Mouse (Mus musculus) bone marrow, adult 2 months (tissue): Measurements from ENCODE around the gene Lrpprc. TPM values are rescaled to one million over a fixed set of nuclear protein-coding genes. Genes with fewer than 3 reads are reported as not detected.
"Not testable (repeated sequence)": the region's sequence is repeated elsewhere in the genome, so short reads cannot be mapped to it uniquely, and the experiment has no call there.

Source experiments
- H3K27ac ChIP-seq: fragments of 200-500 bp; 2 replicates; pipeline ENCODE4 v1.5.1; 2012; ENCODE audit warnings: low read depth, mild to moderate bottlenecking, control low read depth, inconsistent platforms, low read length; ENCODE audit not compliant: control insufficient read depth, poor library complexity, insufficient read depth
- H3K4me1 ChIP-seq: fragments of 200-500 bp; 2 replicates; pipeline ENCODE4 v1.6.1; 2011; ENCODE audit warnings: low read length; ENCODE audit not compliant: control insufficient read depth, insufficient read depth
- H3K4me3 ChIP-seq: fragments of 200-500 bp; replicated peaks from 2 replicates; pipeline ENCODE3; 2011; ENCODE audit warnings: mild to moderate bottlenecking, low read depth, low read length, control low read depth; ENCODE audit not compliant: control insufficient read depth
- CTCF ChIP-seq: fragments of 200-500 bp; IDR thresholded peaks from 2 replicates; pipeline ENCODE4 v1.5.1; 2011; ENCODE audit warnings: low read length, control low read depth; ENCODE audit not compliant: control insufficient read depth, insufficient read depth
- POLR2A ChIP-seq: fragments of 200-500 bp; IDR thresholded peaks from 2 replicates; pipeline ENCODE4 v1.6.1; 2011; ENCODE audit warnings: low read depth, mild to moderate bottlenecking, control low read depth, low read length, borderline replicate concordance; ENCODE audit not compliant: control insufficient read depth
- WGBS: fragments of 180-500 bp; shearing (Covaris S2); methylation state at CpG from one replicate; pipeline ENCODE4 v1.1.7; 2018; 5-methylcytosine and 5-hydroxymethylcytosine counted together
- polyA plus RNA-seq: library from polyadenylated mRNA; stranded (reverse); fragments of >200 nt; gene quantifications from 2 replicates; pipeline ENCODE4 v1.2.4, GENCODE M21; 2011; ENCODE audit warnings: low replicate concordance; ENCODE audit not compliant: missing spikeins, insufficient read depth, insufficient read length

Gene Lrpprc
- 14.1 and 27.6 TPM in 2 replicates for polyA plus RNA-seq

- no peaks in the 10 kb centered on the region; the same call in 1 of the 2 replicates for H3K4me1 ChIP-seq
- WGBS, result under 1% methylated on average over 51 of the region's 51 CpGs
These were observed at the start of gene Lrpprc for GRCm38 (mm10) chr17:84790447-84791098. Gene Lrpprc, minus strand, starts transcription at chr17:84790789.

GRCm38 (mm10) chr17:84837780-84838179 is 47.2 kb upstream of the Lrpprc start:
- peak; percentile 76 for TF ChIP-seq CTCF
- TF ChIP-seq POLR2A, result no peak
- Histone ChIP-seq H3K27ac (no peak overlapping the region), H3K4me1 (no peaks in the 10 kb centered on the region), H3K4me3 (no peak overlapping the region)
- under 1% methylated on average over 3 of the region's 3 CpGs for WGBS

More at GRCm38 (mm10) chr17:84790447-84791098, at the start of gene Lrpprc:
- TF ChIP-seq CTCF (no peak), POLR2A (peak; percentile 74; the same call in 1 of the 2 replicates)
- peak within 1 kb of the TSS; percentile 78 for H3K27ac ChIP-seq
- peak within 1 kb of the TSS; percentile 77 for H3K4me3 ChIP-seq

- no peak overlapping the region for H3K27ac ChIP-seq
- no peaks in the 10 kb centered on the region for H3K4me1 ChIP-seq
- TF ChIP-seq CTCF, result no peak
- no peak for TF ChIP-seq POLR2A
- H3K4me3 ChIP-seq, result no peak overlapping the region
- WGBS, result 79% methylated on average over 9 of the region's 9 CpGs
These were observed 44.7 kb upstream of the Lrpprc start for GRCm38 (mm10) chr17:84835249-84835648.

- TF ChIP-seq CTCF (no peak), POLR2A (no peak)
- Histone ChIP-seq H3K4me1 (no peaks in the 10 kb centered on the region), H3K4me3 (no peak overlapping the region), H3K27ac (no peak overlapping the region)
- 78% methylated on average over 8 of the region's 8 CpGs for WGBS
These were observed 41.8 kb upstream of the Lrpprc start for GRCm38 (mm10) chr17:84832346-84832745.

GRCm38 (mm10) chr17:84828301-84828700 is 37.7 kb upstream of the Lrpprc start:
- 85% methylated on average over 6 of the region's 6 CpGs for WGBS
- no peak for TF ChIP-seq CTCF
- TF ChIP-seq POLR2A, result no peak
- Histone ChIP-seq H3K4me1 (no peaks in the 10 kb centered on the region), H3K27ac (no peak overlapping the region), H3K4me3 (no peak overlapping the region)

DNA sequence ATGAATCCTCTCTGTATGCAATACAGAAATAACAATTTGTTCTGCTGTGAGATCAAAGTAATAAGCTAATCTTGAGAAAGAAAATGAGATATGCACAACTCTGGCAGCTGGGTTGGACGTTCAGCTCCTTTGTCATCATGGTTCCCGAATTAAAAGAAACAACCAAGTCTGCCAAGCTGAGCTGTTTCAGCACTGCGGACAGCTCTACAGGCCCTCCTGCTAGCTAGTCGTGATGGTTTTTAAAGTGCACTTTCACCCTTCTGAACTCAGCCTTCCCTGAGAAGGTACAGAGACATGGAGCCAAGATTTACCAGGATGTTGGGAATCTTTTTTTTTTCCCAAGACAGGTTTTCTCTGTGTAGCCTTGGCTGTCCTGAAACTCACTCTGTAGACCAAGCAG is 30.0 kb upstream of the Lrpprc start:
- TF ChIP-seq POLR2A (no peak), CTCF (no peak)
- no peaks in the 10 kb centered on the region for H3K4me1 ChIP-seq
- H3K4me3 ChIP-seq, result no peak overlapping the region
- 8% methylated on average over 4 of the region's 4 CpGs for WGBS
- no peak overlapping the region for H3K27ac ChIP-seq

GRCm38 (mm10) chr17:84818390-84818789 is 27.8 kb upstream of the Lrpprc start:
- Histone ChIP-seq H3K27ac (no peak overlapping the region), H3K4me1 (no peaks in the 10 kb centered on the region), H3K4me3 (no peak overlapping the region)
- no peak for TF ChIP-seq POLR2A
- TF ChIP-seq CTCF, result no peak
- WGBS, result 77% methylated on average over 5 of the region's 5 CpGs

GRCm38 (mm10) chr17:84816014-84816461 is 25.4 kb upstream of the Lrpprc start:
- WGBS, result 71% methylated on average over 9 of the region's 9 CpGs
- Histone ChIP-seq H3K4me3 (no peak overlapping the region), H3K4me1 (no peaks in the 10 kb centered on the region), H3K27ac (no peak overlapping the region)
- TF ChIP-seq CTCF, result no peak

DNA sequence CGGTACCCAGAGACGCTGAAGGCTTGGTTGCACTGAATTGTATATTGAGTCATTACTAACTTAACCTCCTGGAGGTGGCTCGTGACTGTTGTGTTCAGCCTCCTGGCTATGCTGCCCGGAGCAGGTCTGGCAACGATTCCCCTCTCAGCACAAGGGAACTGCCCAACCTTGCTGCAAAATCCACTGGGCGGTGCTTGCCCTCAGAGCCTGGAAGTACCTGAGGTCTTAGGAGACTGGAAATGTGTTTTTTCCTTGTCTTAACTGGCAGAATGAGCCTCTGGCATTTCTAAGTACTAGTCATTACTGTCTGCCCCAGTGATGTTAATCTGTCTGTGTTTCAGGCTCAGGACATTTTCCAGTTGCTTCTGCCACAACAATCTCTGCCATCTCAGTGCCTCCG is 24.3 kb upstream of the Lrpprc start:
- Histone ChIP-seq H3K4me1 (no peaks in the 10 kb centered on the region), H3K27ac (no peak overlapping the region), H3K4me3 (no peak overlapping the region)
- WGBS, result 71% methylated on average over 7 of the region's 7 CpGs
- TF ChIP-seq CTCF, result no peak
- no peak for TF ChIP-seq POLR2A

DNA sequence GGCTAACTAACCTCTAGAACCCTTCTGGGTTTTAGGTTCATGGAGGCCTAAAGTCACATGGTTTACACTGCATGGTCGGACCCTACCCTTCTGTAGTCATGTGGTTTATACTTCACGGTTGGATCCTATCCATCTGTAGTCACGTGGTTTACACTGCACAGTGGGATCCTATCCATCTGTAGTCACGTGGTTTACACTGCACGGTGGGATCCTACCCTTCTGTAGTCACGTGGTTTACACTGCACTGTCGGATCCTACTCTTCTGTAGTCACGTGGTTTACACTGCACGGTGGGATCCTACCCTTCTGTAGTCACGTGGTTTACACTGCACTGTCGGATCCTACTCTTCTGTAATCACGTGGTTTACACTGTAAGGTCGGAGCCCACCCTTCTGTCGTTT is 23.6 kb upstream of the Lrpprc start:
- H3K4me3 ChIP-seq, H3K27ac ChIP-seq, H3K4me1 ChIP-seq: not testable (repeated sequence)
- WGBS, result 71% methylated on average over 14 of the region's 14 CpGs
